Mouse (Mus musculus): ENCODE measurements at regions not wholly inside any gene's neighbourhood (a gene's known extent, or its start where the extent isn't known, plus 50 kb on each side); places are given as distances from the start of the nearest gene placed in this dataset.

GRCm38 (mm10) chr13:53805872-53806271, 249.6 kb downstream of the Drd1 start:
- no peak for DNase-seq (ENCODE audit: low spot score in 2 of 2)

- no peak for DNase-seq (ENCODE audit: low spot score in 2 of 2)
These were observed 254.5 kb downstream of the Drd1 start for GRCm38 (mm10) chr13:53800978-53801377.

DNA sequence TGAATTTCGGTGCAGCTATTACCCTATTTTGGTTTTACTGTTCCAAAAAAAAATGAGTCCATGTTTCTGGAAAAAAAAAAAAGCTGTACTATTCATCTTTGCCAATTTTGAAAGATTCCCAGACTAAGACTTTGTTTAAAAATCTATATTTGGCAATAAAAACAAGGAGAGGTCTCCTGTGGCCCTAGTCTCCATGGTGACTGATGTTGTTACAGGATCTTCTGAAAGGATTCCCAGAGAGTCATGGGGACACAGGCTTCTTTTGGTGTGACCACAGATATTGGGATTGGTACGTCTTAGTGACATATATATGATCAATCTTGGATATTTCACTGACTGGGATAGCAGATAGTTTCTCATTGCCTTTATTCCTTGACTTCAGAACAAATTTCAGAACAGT, 266.7 kb downstream of the Drd1 start:
- DNase-seq (ENCODE audit: low spot score in 2 of 2) = no peak

DNA sequence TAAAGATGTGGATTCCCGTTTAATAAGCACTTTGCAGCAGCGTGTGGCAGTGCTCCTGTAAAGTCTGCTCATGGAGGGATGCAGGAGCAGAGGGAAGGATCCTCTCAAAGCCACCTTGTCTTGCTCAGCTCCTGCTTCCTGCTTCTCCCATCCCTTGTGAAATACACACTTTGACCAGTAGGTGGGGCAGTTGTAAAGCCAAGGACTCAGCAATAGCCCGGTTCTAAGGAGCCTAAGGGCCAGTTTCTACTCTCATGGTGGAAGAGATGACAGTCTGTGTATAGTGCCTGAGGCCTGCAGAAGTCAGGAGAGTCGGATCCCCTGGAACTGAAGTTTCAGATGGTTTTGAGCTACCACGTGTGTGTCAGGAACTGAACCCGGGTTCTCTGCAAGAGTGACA, 272.0 kb downstream of the Drd1 start:
- DNase-seq (ENCODE audit: low spot score in 2 of 2) = peak; percentile 5 to 48

DNA sequence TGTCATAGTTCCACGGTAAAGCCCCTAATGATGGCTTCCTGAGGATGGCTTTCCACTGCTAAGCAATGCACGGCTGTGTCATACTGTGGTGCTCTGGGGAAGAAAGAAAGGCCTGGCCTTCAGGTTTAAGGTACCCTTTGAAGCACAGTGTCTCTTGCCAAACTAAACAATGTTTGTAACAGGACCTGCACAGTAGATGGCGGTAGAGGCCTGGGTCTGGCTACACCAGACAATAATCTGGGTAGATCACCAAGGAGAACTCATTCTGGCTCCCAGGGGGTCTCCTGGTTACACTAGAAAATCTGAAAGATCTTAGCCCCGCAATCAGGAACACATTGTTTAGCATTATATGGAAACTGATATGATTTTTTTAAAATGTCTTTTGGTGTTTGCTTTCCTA, 276.4 kb downstream of the Drd1 start:
- DNase-seq (ENCODE audit: low spot score in 2 of 2) = no peak

- DNase-seq (ENCODE audit: low spot score in 2 of 2) = no peak
These were observed 279.1 kb downstream of the Drd1 start for GRCm38 (mm10) chr13:53776421-53776820.

GRCm38 (mm10) chr13:53775687-53776086, 279.8 kb downstream of the Drd1 start:
- DNase-seq (ENCODE audit: low spot score in 2 of 2) = peak in 1 of 2 experiments; percentile 26

DNA sequence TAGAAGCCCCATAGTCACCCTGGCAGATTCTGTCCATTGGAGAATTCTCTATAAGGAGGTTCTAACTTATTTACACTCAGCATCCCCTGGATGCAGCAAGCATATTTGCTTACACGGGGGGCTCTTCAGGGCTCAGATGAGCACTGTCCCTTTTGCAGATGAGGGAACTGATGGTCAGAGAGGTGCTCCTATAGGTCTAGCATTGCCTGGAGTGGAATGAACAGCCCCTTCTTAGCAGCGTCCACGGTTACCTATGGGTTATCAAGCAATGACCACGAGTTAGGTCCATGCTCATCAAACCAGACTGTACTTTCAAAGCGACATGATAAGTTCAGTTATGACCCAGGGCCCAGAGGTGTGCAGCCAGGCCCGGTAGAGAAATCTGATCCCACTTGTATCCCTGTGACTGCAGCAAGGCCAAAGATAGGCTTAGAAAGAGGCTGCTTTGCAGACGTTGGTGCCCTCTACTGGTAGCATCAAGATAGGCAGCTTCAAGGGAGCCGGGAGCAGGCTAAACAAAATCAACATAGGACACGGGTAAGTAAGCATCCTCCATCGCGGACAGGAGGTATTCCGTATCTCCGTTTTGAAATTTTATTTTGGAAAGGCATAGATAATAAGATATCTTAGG, 290.8 kb downstream of the Drd1 start:
- peak in 1 of 2 experiments; percentile 23 for DNase-seq (ENCODE audit: low spot score in 2 of 2)

DNA sequence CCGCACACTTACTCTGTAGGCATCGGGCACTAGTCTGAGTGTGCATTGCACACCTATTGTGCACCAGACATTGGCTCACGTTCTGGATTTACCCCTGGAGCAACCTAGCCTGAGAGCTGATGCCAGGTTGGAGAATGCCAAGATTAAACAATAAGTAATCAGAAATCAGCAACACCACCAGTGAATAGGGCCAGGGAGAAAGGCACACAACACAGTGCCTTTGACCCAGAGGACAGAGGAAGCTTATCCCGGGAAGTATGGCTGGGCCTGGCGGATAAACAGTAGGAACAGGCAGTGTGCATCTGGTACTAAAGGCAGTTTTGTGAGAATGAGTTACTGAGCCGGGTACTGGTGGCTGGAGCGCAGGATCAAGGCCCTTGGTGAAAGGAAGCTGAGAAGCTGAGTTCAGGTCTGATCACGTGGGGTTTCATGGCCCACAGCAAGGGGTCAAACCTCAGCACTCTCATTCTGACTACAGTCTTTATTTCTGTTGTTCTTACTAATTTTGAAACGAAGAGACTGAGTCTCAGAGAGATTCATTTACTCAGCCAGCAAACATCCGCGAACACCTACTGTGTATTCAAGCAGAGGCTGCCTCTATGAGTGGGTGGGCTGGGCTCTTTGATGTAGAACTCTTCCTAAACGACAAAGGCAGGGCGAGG, 284.8 kb upstream of the Msx2 start:
- no peak for DNase-seq (ENCODE audit: low spot score in 2 of 2)

- DNase-seq (ENCODE audit: low spot score in 2 of 2) = no peak
These were observed 284.2 kb upstream of the Msx2 start for GRCm38 (mm10) chr13:53756970-53757530.

DNA sequence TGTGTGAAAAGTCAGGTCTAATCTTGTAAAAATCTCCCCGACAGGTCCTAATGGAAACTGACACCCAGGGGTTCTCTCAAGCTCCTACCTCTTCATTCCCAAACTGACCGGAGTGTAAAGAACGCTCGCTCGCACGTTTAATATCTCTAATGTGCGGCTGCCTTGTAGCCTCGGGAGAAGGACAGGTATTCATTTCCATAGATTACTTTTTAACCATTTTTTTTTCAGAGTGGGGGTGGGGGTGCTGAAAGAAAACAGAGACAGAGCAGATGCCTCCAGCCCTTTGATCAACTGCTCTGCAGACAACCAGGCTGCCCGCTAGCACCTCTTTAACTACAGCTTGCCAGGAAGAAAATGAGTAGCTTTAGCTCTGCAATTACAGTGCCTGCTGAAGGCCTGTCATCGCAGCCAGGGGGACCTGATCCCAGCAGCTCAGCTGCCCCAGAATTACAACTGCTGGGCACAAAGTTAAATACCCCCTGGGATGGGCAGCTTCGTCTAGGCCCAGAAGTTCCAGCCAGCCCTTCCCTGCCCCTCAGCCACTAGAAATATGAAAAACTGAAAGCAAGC, 282.3 kb upstream of the Msx2 start:
- no peak for DNase-seq (ENCODE audit: low spot score in 2 of 2)

GRCm38 (mm10) chr13:53753049-53753448, 280.2 kb upstream of the Msx2 start:
- DNase-seq (ENCODE audit: low spot score in 2 of 2) = no peak

DNA sequence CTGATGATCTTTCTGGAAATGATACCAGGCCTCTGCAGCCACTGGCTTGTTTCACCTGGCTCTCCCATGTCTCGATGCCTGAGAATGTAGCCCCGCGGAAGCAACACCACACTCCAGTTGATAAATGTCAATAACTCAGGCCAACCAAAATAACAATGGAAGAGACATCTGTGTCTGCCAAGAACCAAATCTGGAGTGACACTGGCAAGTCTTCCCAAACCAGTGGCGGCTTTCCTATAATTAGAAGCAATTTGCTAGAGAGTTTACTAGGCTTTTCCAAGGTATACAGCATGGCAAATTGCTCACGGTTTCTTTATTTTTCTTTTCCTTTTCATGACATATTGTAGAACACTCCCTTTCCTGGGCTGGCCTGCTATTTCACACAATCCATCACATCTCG, 268.1 kb upstream of the Msx2 start:
- DNase-seq (ENCODE audit: low spot score in 2 of 2) = no peak

DNA sequence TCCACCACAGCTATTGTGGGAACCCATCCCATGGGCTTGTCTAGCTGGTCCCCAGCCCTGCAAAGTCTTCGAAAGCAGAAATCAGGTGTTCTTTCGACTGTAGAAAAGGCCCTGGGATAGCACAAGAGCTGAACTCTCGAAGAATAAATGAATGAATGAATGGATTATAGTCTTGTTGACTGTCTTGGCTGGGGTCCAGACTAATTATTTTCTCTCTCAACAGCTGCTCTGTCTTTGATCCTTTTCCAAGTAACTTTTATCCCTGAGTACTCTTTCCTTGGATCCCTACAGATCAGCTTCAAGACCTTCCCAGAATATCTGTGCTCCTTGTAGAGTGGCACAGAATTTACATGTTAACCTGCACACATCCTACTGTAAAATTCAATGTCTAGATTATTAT, 266.3 kb upstream of the Msx2 start:
- no peak for DNase-seq (ENCODE audit: low spot score in 2 of 2)

DNA sequence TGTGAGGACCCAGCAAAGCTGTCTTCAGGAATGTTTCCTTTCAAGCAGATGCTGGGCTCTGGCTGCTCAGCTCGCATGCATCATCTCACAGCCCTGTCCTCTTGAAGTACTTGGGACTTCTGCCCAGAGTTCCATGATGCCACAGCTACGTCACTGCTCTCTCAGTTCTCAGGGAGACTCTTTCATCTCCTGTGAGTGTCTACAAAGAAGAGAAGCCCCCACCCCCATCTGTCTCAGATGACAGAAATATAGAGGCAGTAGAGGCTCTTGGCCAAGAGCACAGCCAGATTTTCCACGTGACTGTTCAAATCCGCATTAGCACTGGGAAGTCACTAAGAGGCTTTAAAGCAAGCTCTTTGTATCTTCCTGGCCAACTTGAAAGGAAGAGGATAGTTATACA, 262.1 kb upstream of the Msx2 start:
- DNase-seq (ENCODE audit: low spot score in 2 of 2) = no peak

DNA sequence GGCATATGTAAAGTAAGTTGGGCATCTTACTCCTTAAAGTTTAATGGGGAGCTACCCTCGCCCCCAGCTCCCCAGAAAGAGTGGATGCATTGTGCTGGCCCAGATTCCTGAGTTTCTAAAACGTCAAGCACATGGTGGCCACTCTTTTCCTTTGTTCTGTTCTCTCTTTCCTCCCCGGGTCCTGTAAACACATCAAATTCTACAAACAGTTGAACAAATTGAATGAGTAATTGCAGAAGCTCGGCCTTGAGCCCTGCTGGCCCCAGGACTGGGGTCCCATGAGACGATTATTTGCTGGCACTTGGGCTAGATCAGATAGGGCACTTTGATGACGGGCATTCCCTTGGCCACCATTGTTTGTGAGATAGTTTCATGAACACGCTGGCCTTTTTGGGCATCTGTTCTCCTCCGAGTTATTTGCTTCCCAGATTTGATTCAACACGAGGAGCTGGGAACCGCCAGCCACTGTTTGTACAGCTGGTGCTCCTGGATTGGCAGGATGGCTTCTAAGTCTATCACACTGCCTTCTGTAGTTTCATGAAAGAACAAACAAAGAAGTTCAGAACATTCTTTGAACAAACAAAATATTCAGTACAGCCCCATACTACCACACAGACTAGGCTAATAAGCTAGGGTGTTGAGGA, 257.5 kb upstream of the Msx2 start:
- no peak for DNase-seq (ENCODE audit: low spot score in 2 of 2)

DNA sequence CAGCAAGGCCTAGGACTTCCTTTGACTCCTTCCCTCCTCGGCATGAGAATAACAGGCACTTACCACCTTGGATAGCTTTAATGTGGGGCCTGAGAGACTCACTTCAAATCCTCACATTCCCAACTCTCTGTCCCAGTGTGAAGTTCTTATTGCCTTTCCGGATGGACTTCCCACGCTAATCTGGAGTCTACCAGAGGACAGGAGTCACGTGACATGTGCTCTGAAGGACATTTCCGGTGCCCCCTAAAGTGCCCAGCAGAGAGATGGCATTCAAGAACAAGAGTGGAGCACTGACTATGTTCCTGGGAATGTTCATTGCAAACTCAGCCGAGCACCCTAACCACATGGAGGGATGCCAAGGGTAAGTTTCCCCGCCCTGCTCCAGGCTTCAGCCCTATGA, 257.0 kb upstream of the Msx2 start:
- DNase-seq (ENCODE audit: low spot score in 2 of 2) = no peak

GRCm38 (mm10) chr13:53726031-53726430, 253.2 kb upstream of the Msx2 start:
- DNase-seq (ENCODE audit: low spot score in 2 of 2) = no peak

- no peak for DNase-seq (ENCODE audit: low spot score in 2 of 2)
These were observed 250.0 kb upstream of the Msx2 start for GRCm38 (mm10) chr13:53722881-53723280.

GRCm38 (mm10) chr13:53721038-53721463, 248.2 kb upstream of the Msx2 start:
- no peak for DNase-seq (ENCODE audit: low spot score in 2 of 2)

DNA sequence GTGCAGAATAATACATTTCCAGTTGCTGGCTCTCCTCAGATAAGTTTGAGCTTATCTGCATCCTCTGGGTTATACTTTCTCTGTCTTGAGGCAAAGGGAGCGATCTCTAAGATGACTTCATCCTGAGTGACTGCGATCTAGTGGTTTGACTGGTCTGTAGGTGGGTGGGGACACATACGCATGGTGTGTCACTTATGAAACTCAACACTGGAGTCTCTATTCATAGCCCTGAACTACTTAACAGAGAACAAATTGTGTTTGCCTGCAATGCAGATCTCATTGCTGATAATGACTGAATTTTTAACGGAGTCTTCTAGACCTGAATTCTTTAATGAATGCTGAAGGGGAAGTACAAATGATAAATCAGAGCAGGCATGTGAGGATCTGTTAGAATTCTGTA, 244.7 kb upstream of the Msx2 start:
- no peak for DNase-seq (ENCODE audit: low spot score in 2 of 2)

GRCm38 (mm10) chr13:53717086-53717485, 244.2 kb upstream of the Msx2 start:
- no peak for DNase-seq (ENCODE audit: low spot score in 2 of 2)

GRCm38 (mm10) chr13:53709062-53709461, 236.2 kb upstream of the Msx2 start:
- DNase-seq (ENCODE audit: low spot score in 2 of 2) = no peak

Data from spleen, postnatal 10 days (tissue).